Mouse (Mus musculus) testis, adult 2 months (tissue): ENCODE data around the gene Dnajc12. TPM values are rescaled to one million over a fixed set of nuclear protein-coding genes. Genes with fewer than 3 reads are reported as not detected.
"Not testable (repeated sequence)": the region's sequence is repeated elsewhere in the genome, so short reads cannot be mapped to it uniquely, and the experiment has no call there.

Source experiments
- H3K27ac ChIP-seq: fragments of 200-500 bp; 2 replicates; pipeline ENCODE4 v1.5.1; 2012; ENCODE audit warnings: low read depth, low read length; ENCODE audit not compliant: control insufficient read depth, insufficient read depth
- H3K27me3 ChIP-seq: fragments of 200-500 bp; 2 replicates; pipeline ENCODE4 v1.6.1; 2012; ENCODE audit warnings: mild to moderate bottlenecking, low read length, moderate library complexity; ENCODE audit not compliant: control insufficient read depth, insufficient read depth
- H3K36me3 ChIP-seq: fragments of 200-500 bp; 2 replicates; pipeline ENCODE4 v1.6.1; 2012; ENCODE audit warnings: mild to moderate bottlenecking, low read length; ENCODE audit not compliant: control insufficient read depth, insufficient read depth
- H3K4me1 ChIP-seq: fragments of 200-500 bp; 2 replicates; pipeline ENCODE4 v1.6.1; 2012; ENCODE audit warnings: low read length; ENCODE audit not compliant: control insufficient read depth, insufficient read depth
- H3K4me3 ChIP-seq: fragments of 200-500 bp; 2 replicates; pipeline ENCODE4 v1.5.1; 2012; ENCODE audit warnings: low read depth, mild to moderate bottlenecking, low read length, moderate library complexity, mixed read lengths; ENCODE audit not compliant: control insufficient read depth
- CTCF ChIP-seq: fragments of 200-500 bp; IDR thresholded peaks from 2 replicates; pipeline ENCODE4 v1.5.1; 2012; ENCODE audit warnings: low read depth, mild to moderate bottlenecking, inconsistent platforms, low read length, moderate library complexity; ENCODE audit not compliant: control insufficient read depth, insufficient read depth, insufficient replicate concordance
- POLR2A ChIP-seq: fragments of 200-500 bp; IDR thresholded peaks from 2 replicates; pipeline ENCODE4 v1.6.1; 2012; ENCODE audit warnings: low read depth, mild to moderate bottlenecking, inconsistent platforms, low read length, moderate library complexity; ENCODE audit not compliant: control insufficient read depth
- polyA plus RNA-seq: library from polyadenylated mRNA; depleted of rRNA; stranded (reverse); fragments of >200 nt; gene quantifications from 2 replicates; pipeline ENCODE4 v1.2.3, GENCODE M21; 2012

Gene Dnajc12
- polyA plus RNA-seq, 1 experiment, result 1.6 TPM

GRCm38 (mm10) chr10:63386991-63387390 lies 4.7 kb downstream of the Dnajc12 start:
- H3K27ac ChIP-seq, result no peak overlapping the region
- H3K36me3 ChIP-seq, result no peaks in the 10 kb centered on the region
- TF ChIP-seq CTCF (no peak), POLR2A (no peak)
- no peaks in the 10 kb centered on the region for H3K27me3 ChIP-seq
- H3K4me1 ChIP-seq, result peaks cover 6% of the 10 kb centered on the region; the same call in 1 of the 2 replicates
- H3K4me3 ChIP-seq, result no peak overlapping the region

GRCm38 (mm10) chr10:63388948-63389347 lies 6.7 kb downstream of the Dnajc12 start:
- H3K36me3 ChIP-seq, result no peaks in the 10 kb centered on the region
- no peak overlapping the region for H3K27ac ChIP-seq
- H3K4me1 ChIP-seq, result no peaks in the 10 kb centered on the region
- no peak overlapping the region for H3K4me3 ChIP-seq
- H3K27me3 ChIP-seq, result no peaks in the 10 kb centered on the region
- TF ChIP-seq POLR2A, result no peak
- no peak for TF ChIP-seq CTCF

GRCm38 (mm10) chr10:63396963-63397362 lies 14.7 kb downstream of the Dnajc12 start:
- no peak for TF ChIP-seq POLR2A
- no peak for TF ChIP-seq CTCF
- Histone ChIP-seq H3K4me3 (no peak overlapping the region), H3K27ac (no peak overlapping the region), H3K27me3 (no peaks in the 10 kb centered on the region), H3K4me1 (no peaks in the 10 kb centered on the region), H3K36me3 (no peaks in the 10 kb centered on the region)

GRCm38 (mm10) chr10:63402731-63403504 lies 20.7 kb downstream of the Dnajc12 start:
- TF ChIP-seq POLR2A (no peak), CTCF (no peak)
- H3K4me1 ChIP-seq, result no peaks in the 10 kb centered on the region
- no peak overlapping the region for H3K27ac ChIP-seq
- H3K27me3 ChIP-seq, result no peaks in the 10 kb centered on the region
- no peaks in the 10 kb centered on the region for H3K36me3 ChIP-seq
- no peak overlapping the region for H3K4me3 ChIP-seq

GRCm38 (mm10) chr10:63403636-63404035 lies 21.4 kb downstream of the Dnajc12 start:
- Histone ChIP-seq H3K36me3 (no peaks in the 10 kb centered on the region), H3K4me1 (no peaks in the 10 kb centered on the region), H3K4me3 (no peak overlapping the region), H3K27me3 (no peaks in the 10 kb centered on the region), H3K27ac (no peak overlapping the region)
- TF ChIP-seq POLR2A (no peak), CTCF (no peak)

GRCm38 (mm10) chr10:63410162-63410956 lies 28.1 kb downstream of the Dnajc12 start:
- Histone ChIP-seq H3K36me3 (no peaks in the 10 kb centered on the region), H3K4me1 (no peaks in the 10 kb centered on the region), H3K27ac (no peak overlapping the region), H3K4me3 (no peak overlapping the region), H3K27me3 (no peaks in the 10 kb centered on the region)
- no peak for TF ChIP-seq POLR2A

- H3K27ac ChIP-seq, H3K27me3 ChIP-seq, H3K36me3 ChIP-seq, H3K4me3 ChIP-seq, H3K4me1 ChIP-seq: not testable (repeated sequence)
Measured at GRCm38 (mm10) chr10:63411674-63412073, 29.4 kb downstream of the Dnajc12 start.
